Mouse (Mus musculus): ENCODE data around the gene Gabrb3. TPM values are rescaled to one million over a fixed set of nuclear protein-coding genes. Genes with fewer than 3 reads are reported as not detected.
A peak's percentile ranks its signal among the peaks of the same experiment; 100 is the strongest.
"Not testable (repeated sequence)": the region's sequence is repeated elsewhere in the genome, so short reads cannot be mapped to it uniquely, and the experiment has no call there.

Gabrb3 gene
- polyA plus RNA-seq, 1 experiment: 54.0 TPM

GRCm38 (mm10) chr7:57706976-57707740, 287.7 kb downstream of the Gabrb3 start:
- DNase-seq (ENCODE audit: low read depth): peak; percentile 65
- no peak for TF ChIP-seq POLR2A (IDR thresholded peaks at IDR 0.05; ENCODE audit: borderline replicate concordance, extremely low read depth, insufficient read depth, insufficient read length, poor library complexity, severe bottlenecking)
- TF ChIP-seq CTCF (IDR thresholded peaks at IDR 0.05; ENCODE audit: borderline replicate concordance, extremely low read depth, insufficient read depth, insufficient read length): no peak

DNA sequence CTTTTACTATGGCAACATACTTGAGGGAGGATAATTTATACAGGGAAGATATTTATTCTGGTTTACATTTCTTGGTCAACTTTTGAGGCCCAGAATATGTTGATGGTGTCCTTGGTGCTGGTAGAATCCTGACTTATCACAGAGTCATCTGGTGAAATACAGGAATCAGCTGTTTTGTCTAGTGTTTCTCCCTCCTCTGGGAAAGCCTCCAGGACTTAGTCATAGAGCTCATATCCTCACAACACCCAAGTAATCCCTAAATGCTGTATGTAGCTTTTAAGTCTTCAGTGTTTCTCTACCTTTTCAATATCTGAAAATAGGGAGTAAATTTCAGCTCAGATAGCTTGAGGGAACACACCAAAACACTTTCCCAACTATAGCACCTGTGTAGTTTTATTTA, 292.2 kb downstream of the Gabrb3 start:
- no peak for TF ChIP-seq POLR2A (IDR thresholded peaks at IDR 0.05; ENCODE audit: borderline replicate concordance, extremely low read depth, insufficient read depth, insufficient read length, poor library complexity, severe bottlenecking)
- no peak for TF ChIP-seq CTCF (IDR thresholded peaks at IDR 0.05; ENCODE audit: borderline replicate concordance, extremely low read depth, insufficient read depth, insufficient read length)
- DNase-seq (ENCODE audit: low read depth): no peak

DNA sequence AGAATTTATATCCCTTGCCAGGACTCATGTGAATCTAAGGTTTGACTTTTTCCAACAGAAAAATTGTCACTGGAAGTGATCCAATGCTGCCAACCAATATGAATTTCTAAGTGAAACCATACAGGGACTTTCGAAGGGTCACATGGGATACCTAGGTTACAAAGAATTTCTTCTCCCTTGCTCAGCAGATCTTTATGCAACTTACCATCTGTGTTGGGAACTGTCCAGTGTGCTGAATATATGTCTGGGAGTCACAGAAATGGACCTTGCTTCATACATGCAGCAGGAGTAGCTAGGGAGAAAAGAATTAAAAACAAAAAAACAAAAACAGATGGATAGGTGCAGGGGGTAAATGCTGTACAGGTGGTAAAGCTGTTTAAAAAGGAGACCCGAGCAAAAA, 327.3 kb downstream of the Gabrb3 start:
- no peak for DNase-seq (ENCODE audit: low read depth)
- TF ChIP-seq CTCF (IDR thresholded peaks at IDR 0.05; ENCODE audit: borderline replicate concordance, extremely low read depth, insufficient read depth, insufficient read length): no peak
- no peak for TF ChIP-seq POLR2A (IDR thresholded peaks at IDR 0.05; ENCODE audit: borderline replicate concordance, extremely low read depth, insufficient read depth, insufficient read length, poor library complexity, severe bottlenecking)

DNA sequence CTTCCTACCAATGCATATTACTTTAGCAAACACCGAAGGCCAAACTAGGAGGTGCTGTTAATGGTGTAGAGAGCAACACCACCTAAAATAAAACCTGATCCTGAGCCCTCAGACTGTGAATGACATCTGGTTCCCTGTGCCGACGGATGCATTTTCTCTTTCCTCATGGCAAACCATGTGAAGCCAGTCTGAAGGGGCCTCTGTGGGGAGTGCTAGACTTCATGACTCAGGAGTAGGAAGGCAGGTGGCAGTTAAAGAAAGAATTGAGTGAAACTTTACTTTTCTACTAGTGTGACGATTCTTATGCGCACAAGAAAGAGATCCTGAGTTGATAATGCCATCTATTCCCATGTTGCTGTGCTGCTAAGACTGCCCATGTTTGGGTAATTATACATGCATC, 341.0 kb downstream of the Gabrb3 start:
- TF ChIP-seq CTCF (IDR thresholded peaks at IDR 0.05; ENCODE audit: borderline replicate concordance, extremely low read depth, insufficient read depth, insufficient read length): no peak
- no peak for TF ChIP-seq POLR2A (IDR thresholded peaks at IDR 0.05; ENCODE audit: borderline replicate concordance, extremely low read depth, insufficient read depth, insufficient read length, poor library complexity, severe bottlenecking)

DNA sequence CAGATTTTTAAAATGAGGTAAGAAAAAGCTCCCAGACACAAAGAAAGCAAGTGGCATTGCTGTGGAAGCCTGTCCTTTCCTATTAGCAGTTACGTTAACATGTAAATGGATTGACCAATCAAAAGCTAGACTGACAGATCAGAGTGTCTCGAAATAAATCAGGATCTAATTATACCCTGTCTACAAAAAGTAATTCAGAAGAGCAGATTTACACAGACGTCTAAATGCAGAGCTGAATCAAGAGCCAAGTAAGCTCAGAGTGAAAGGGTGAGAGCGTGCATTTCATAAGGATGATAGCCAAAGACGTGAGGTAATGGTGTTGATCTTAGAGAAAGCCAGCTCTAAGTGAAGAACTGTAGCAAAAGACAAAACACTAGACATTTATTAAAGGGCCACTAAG, 359.3 kb downstream of the Gabrb3 start:
- no peak for TF ChIP-seq CTCF (IDR thresholded peaks at IDR 0.05; ENCODE audit: borderline replicate concordance, extremely low read depth, insufficient read depth, insufficient read length)
- TF ChIP-seq POLR2A (IDR thresholded peaks at IDR 0.05; ENCODE audit: borderline replicate concordance, extremely low read depth, insufficient read depth, insufficient read length, poor library complexity, severe bottlenecking): no peak
- DNase-seq (ENCODE audit: low read depth): peak; percentile 65

More for the DNA sequence above, 341.0 kb downstream of the Gabrb3 start:
- DNase-seq (ENCODE audit: low read depth): no peak

GRCm38 (mm10) chr7:57786102-57786501, 366.6 kb downstream of the Gabrb3 start:
- DNase-seq (ENCODE audit: low read depth): not testable (repeated sequence)

- TF ChIP-seq POLR2A (IDR thresholded peaks at IDR 0.05; ENCODE audit: borderline replicate concordance, extremely low read depth, insufficient read depth, insufficient read length, poor library complexity, severe bottlenecking) (no peak), CTCF (IDR thresholded peaks at IDR 0.05; ENCODE audit: borderline replicate concordance, extremely low read depth, insufficient read depth, insufficient read length) (no peak)
- DNase-seq (ENCODE audit: low read depth): no peak
Observed at GRCm38 (mm10) chr7:57787520-57787919, 368.0 kb downstream of the Gabrb3 start.

GRCm38 (mm10) chr7:57803266-57803665, 383.8 kb downstream of the Gabrb3 start:
- no peak for TF ChIP-seq POLR2A (IDR thresholded peaks at IDR 0.05; ENCODE audit: borderline replicate concordance, extremely low read depth, insufficient read depth, insufficient read length, poor library complexity, severe bottlenecking)
- no peak for DNase-seq (ENCODE audit: low read depth)

- TF ChIP-seq POLR2A (IDR thresholded peaks at IDR 0.05; ENCODE audit: borderline replicate concordance, extremely low read depth, insufficient read depth, insufficient read length, poor library complexity, severe bottlenecking): no peak
- TF ChIP-seq CTCF (IDR thresholded peaks at IDR 0.05; ENCODE audit: borderline replicate concordance, extremely low read depth, insufficient read depth, insufficient read length): no peak
- peak; percentile 27 for DNase-seq (ENCODE audit: low read depth)
Observed at GRCm38 (mm10) chr7:57813716-57814115, 394.2 kb downstream of the Gabrb3 start.

DNA sequence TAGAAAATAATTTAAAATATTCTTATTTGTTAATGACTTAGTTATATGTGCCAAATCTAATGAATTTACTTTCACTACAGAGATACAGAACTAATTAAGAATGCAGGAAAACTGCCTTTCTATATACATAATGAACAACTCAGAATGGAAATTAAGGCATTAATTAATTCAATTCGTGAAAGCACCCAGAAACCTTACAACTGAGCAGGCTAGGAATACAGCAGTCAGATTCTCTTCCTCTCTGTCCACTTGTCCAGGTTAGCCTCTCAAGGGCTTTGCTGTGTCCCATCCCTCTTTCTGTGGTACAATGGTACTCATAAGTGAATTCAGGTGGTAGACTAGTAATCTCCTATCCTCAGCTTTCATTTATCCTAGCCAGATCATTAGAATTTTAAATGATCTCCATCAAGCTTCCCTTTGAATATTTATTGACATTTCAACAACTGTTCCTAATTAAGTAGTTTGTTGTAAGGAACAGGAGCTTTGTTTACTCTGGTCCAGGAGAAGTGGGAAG, 422.9 kb downstream of the Gabrb3 start:
- TF ChIP-seq POLR2A (IDR thresholded peaks at IDR 0.05; ENCODE audit: borderline replicate concordance, extremely low read depth, insufficient read depth, insufficient read length, poor library complexity, severe bottlenecking): no peak
- TF ChIP-seq CTCF (IDR thresholded peaks at IDR 0.05; ENCODE audit: borderline replicate concordance, extremely low read depth, insufficient read depth, insufficient read length): no peak
- DNase-seq (ENCODE audit: low read depth): peak; percentile 30

DNA sequence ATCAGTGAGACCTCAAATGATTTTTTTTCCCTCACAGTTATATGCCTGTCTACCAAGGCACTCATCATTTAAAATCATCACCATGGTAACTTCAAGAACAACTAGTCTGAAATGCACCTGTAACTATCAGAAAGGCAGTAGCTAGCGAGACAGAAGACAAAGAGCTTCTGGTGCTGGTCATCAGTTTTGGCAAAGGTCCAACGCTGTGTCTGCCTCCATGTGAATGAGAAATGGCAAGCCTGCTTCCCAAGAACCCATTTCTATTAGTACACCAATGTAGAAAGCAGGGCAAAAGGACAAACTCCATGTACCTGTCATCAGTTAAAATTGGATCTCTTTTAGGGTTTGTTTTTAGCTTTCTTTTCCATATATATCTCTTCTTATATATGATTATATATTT, 448.5 kb downstream of the Gabrb3 start:
- peak; percentile 51 for DNase-seq (ENCODE audit: low read depth)
- no peak for TF ChIP-seq POLR2A (IDR thresholded peaks at IDR 0.05; ENCODE audit: borderline replicate concordance, extremely low read depth, insufficient read depth, insufficient read length, poor library complexity, severe bottlenecking)
- no peak for TF ChIP-seq CTCF (IDR thresholded peaks at IDR 0.05; ENCODE audit: borderline replicate concordance, extremely low read depth, insufficient read depth, insufficient read length)

Other genes with a start within 250 kb of the Gabrb3 start
- 2.2 and 3.3 TPM in 2 replicates for gene Gabrg3, start 32.5 kb upstream of the Gabrb3 start, polyA plus RNA-seq (2012; rRNA removed)
- gene Gabra5, start 90.4 kb downstream of the Gabrb3 start, polyA plus RNA-seq (2012; rRNA removed): 20.7 and 22.7 TPM in 2 replicates